Mouse (Mus musculus) retina, postnatal 1 day (tissue): Measurements from ENCODE around the gene Olfr198.
"Not testable (repeated sequence)": the region's sequence is repeated elsewhere in the genome, so short reads cannot be mapped to it uniquely, and the experiment has no call there.

Experiments
- DNase-seq: peaks from one replicate; pipeline ENCODE4 v3.0.0-alpha.2; 2012

Olfr198 gene

GRCm38 (mm10) chr16:59203433-59203832 lies at the start of gene Olfr198:
Gene Olfr198, minus strand, starts transcription at chr16:59203533.
- not testable (repeated sequence) for DNase-seq

- DNase-seq, result no peak
Measured at GRCm38 (mm10) chr16:59249684-59250083, 46.4 kb upstream of the Olfr198 start.

GRCm38 (mm10) chr16:59219667-59220066 lies 16.3 kb upstream of the Olfr198 start, which contains the start of gene Olfr199:
Gene Olfr199, minus strand, starts transcription at chr16:59219767.
- DNase-seq, result not testable (repeated sequence)

GRCm38 (mm10) chr16:59217861-59218260 lies 14.5 kb upstream of the Olfr198 start:
- DNase-seq, result not testable (repeated sequence)

GRCm38 (mm10) chr16:59170354-59170753 lies 33.0 kb downstream of the Olfr198 start, which contains the start of gene Olfr196:
Gene Olfr196, minus strand, starts transcription at chr16:59170454.
- DNase-seq, result no peak

- DNase-seq, result no peak
Measured at GRCm38 (mm10) chr16:59151996-59152395, 51.3 kb downstream of the Olfr198 start.
